Mouse (Mus musculus): ENCODE results near the gene Gm572.

Gene Gm572

GRCm38 (mm10) chr4:148625756-148626622 lies 17.1 kb upstream of the Gm572 start:
- DNase-seq, result peak; percentile 70

- DNase-seq, result peak; percentile 99
Observed at GRCm38 (mm10) chr4:148626623-148627185, 16.4 kb upstream of the Gm572 start, which contains the start of gene Tardbp. Gene Tardbp, minus strand, starts transcription at chr4:148627019.

DNA sequence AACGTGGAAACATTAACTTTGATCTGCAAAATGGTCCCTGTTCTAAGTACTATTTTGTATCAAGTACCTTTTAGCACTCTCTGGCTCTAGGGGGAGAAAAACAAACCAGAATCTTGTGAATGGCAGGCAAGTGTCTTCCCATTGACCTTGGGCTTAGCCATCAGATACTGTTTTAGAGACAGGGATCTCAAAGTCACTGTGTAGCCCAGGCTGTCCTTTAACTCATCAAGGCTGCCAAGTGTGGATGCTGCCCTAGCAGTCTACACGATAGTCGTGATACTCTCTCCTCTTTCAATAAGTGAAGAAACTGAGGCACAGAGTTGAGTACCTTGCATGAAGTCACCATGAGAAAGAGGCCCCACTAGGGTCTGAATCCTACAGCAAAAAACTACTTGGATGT lies 15.9 kb upstream of the Gm572 start:
- DNase-seq, result no peak

DNA sequence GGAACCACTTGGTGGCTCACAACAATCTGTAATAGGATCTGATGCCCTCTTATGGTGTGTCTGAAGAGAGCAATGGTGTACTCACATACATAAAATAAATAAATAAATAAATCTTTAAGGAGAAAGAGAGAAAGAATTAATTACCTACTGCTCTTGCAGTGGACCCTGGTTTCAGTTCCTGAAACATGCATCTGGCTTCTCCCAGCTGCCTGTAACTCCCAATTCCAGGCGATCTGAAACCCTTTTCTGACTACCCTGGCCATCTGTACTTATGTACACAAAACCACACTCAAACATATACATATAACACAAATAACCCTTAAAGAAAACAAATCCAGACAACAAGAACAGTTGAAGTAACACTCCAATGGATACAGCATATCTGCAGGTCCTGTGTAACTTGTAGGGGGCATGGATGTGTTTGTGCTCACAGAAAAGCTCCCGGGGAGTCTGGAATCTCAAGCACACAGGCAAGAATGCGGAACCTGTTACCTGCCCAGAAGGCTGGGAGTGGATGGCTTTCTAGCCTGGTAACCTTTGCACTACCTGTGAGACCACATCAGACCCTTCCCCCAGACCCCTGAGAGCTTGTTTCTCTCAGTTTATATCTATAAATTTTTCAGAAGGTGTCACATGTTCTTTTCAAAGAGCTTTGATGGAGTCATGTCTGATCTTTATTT lies 11.0 kb upstream of the Gm572 start:
- DNase-seq, result peak; percentile 55

DNA sequence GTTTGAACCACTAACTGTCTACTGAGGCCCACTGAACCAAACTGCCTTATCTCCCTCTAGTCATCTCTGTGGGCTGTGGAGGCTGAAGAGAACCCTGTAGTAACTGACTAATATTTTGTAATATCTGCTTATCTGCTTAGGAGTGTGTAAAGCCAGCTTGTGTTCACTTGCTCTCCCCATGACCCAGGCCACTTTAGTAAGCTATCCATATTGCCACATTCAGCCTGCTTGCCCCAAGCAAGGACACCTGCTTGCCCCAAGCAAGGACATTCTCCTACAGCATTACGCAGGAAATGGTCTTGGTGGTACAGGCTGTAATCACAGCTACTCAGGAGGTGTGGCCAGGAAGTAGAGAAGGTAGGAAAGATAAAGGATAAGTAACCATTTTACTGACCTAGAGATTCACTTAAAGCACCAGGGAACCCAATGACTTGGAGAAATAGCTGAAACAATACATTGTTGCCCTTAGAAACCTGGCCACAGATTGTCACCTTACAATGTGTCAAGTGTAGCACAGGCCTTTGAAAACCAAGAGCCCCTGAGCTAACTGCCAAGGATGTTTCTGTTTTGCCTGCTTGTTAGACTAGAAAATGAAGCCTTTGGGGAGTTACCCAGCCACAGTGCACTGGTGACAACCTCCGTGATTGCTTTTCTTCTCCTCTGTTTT lies 9.6 kb upstream of the Gm572 start:
- no peak for DNase-seq

- no peak for DNase-seq
Observed at GRCm38 (mm10) chr4:148635309-148635708, 7.8 kb upstream of the Gm572 start.

- DNase-seq, result no peak
Observed at GRCm38 (mm10) chr4:148638302-148638701, 4.8 kb upstream of the Gm572 start.

DNA sequence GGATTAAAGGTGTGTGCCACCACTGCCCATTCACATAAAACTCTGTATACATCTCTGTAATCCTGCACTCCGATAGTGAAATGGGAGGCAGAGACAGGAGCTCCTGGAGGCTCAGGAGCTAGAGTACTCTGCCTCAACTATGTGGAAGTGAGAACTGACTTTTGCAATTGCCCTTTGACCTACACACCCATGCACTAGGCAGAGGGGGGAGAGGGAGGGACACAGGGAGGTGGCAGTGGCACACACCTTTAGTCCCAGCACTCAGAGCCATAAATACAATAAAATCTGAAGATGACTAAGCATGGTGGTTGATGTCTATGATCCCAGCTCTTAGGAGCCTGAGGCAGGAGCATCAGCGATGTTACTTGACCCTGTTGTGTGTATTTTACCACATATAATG lies 3.7 kb upstream of the Gm572 start:
- DNase-seq, result no peak

GRCm38 (mm10) chr4:148641121-148641520 lies 2.0 kb upstream of the Gm572 start:
- DNase-seq, result peak; percentile 65

- DNase-seq, result peak; percentile 85
Observed at GRCm38 (mm10) chr4:148644157-148644511, 1.0 kb downstream of the Gm572 start.

DNA sequence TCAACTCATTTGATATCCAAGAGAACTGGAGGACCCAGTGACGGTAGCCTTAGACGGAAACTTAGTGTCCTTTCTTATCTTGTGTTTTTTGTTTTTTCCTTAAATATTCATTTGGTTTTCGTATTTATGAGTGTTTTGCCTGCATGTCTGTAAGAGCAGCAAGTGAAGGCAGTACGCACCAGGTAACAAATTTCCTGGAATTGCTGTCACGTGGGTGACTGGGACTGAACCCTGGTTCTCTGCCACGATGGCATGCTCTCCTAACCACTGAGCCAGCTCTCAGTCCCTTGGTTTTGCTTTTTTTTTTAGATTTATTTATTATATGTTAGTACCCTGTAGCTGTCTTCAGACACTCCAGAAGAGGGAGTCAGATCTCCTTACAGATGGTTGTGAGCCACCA lies 1.8 kb downstream of the Gm572 start:
- no peak for DNase-seq

DNA sequence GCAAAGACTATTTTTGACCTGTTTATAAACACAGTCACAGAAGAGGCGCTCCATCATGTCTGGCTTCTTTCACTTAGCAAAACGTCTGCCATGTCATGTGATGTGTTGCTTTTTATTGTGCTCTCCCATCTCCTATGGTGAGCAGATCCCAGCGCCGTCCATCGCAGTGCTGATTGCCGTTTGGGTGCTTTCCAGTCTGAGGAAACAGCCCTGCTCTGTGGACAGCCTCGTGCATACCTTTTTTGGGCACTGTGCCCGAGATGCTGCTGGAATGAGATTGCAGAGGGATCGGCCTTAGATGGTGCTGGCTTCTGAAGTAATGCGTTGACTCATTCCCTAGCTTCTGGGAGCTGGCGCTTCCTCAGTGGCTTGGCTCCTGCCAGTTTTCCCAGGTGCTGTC lies 3.5 kb downstream of the Gm572 start:
- DNase-seq, result peak; percentile 41

DNA sequence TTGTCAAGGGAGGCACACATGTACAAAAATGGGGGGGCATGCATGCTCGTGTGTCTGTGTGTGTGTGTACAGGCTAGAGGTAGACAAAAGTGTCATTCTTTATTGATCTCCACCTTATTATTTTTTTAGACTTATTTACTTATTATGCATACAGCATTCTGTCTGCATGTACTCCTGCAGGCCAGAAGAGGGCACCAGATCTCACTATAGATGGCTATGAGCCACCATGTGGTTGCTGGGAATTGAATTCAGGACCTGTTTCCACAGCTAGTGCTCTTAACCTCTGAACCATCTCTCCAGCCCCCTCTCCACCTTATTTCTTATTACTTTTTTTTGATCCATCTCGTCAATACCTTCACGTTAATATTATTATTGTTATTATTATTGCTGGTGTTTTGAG lies 6.2 kb downstream of the Gm572 start:
- no peak for DNase-seq

DNA sequence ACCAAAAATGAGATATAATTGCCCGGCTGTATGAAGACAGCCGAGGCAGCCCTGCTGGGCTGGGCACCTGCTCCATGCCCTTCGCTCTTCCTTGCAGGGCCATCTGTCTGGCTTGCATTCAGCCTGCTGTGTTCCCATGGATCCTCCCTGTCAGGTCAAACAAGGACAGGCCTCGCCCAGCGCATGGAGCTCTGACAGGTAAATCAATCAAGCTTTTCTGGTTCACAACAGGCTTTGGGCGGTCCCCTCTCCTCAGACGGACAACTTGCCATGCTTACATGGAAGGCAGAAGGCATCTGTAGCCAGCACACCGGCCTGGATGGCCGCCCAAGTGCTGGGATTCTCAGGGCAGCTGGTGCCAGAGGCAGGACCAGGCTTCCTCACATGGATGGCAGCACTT lies 7.9 kb downstream of the Gm572 start:
- peak; percentile 28 for DNase-seq

DNA sequence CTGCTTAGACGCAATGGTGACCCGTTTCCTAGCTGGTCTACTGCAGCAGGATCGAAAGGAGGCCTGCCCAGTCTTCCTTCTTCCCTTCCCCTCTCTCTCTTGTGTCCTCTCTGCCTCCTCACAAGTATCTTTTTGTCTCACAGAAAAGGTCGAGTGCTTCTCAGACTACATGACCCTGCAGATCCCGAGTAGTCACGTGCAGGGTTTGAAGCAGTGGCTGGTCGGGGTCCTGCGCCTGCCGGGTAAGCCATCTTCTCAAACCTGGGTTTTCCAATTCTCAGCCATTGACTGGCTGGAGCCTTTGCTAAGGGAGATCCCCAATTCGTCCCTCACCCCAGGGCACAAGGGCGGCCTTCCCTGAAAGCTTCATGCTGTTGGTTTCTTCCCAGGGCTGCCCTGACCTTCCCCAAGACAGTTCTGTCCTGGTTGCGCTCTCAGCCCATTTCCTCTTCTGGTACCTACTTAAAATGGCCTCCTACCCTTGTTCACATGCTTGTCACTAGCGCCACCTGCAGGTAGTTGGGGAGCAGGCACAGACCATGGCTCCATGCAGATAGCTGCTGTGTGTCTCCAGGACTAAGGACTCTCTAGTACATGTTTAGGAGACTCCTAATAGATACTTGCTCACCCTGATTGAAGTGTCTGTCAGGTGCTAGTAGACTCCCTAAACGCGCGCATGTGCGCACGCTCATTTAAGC lies 11.7 kb downstream of the Gm572 start:
- DNase-seq, result peak; percentile 63

DNA sequence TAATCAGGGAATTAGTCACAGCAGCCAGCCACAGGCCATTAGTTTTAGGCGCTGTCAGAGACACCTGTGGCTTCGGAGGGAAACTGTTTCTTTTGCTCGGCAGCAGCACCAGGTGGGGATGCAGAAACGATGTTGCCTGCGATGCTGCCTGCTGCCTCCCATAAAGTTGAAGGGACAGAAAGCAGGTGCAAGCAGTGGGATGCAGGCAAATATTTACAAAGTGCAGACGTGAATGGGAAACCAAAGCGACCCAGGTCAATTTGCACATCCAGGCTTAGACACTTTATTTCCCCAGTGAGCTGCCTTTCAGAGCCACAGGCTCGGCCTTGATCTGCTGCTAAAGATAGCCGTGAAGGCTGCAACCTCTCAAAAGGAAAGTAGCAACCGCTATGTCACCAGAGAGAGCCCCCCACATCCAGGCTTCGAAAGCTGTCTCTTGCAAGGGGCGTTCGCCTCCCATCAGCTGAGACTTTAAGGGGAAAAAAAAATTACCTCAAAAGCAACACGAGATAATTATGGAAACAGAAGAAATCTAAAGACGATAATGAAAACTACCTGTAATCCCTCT lies 13.7 kb downstream of the Gm572 start:
- no peak for DNase-seq

GRCm38 (mm10) chr4:148657776-148658175 lies 14.7 kb downstream of the Gm572 start:
- no peak for DNase-seq

DNA sequence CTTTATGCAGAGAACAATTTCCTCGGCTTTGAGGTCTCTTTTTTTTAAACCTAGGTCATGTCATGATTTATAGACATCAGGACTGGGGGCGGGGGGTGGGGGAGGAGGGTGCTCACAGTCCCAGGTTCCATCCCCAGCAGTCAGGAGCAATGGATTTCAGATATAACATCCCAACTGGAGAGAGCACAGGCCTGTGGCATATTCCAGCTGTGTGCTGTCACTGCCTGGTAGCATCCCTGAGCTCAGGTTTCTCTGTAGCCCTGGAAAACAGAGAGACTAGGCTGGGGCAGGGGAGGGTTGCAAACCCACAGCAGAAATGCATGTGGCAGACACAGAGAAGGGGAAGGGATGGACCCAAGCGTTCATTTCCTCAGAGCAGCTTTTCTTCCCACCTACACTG lies 17.1 kb downstream of the Gm572 start:
- no peak for DNase-seq

DNA sequence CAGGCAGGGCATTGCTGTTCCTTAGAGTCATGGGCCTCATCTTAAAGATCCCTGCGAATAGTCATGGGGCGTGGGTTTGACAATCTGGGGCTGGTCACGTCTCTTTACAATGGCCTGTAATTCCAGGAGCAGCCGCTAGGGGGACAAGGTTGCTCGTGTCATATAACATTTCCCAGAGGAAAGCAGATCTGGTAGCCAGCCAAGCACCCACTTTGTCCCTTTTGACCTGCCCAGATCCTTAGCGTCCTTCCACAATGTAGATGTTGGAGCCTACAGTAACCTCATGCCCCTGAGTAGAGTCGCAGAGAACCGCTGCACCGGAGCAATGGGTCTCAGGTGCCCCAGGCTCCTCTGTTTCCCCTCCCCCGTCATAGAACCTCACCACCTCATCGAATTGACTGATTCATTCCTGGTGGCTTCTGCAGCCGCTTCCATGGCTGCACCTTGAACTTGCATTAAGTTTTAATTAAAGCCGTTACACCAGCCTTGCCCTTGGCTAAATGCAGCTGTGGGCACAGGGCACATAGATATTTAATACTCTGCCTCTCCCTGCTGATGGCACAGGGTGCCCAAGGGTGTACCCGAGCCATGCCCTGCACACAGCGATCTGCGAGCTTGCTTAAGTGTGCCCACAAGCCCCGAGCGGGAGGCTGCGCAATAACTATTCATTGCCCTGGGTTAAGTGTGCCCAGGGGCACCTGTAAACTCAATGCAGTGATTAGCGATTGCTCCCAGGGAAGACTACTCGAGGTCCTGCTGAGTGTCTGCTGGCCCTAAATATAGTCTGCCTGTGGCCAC lies 19.2 kb downstream of the Gm572 start:
- DNase-seq, result peak; percentile 89

GRCm38 (mm10) chr4:148663326-148663725 lies 20.2 kb downstream of the Gm572 start:
- no peak for DNase-seq

GRCm38 (mm10) chr4:148664021-148664420 lies 20.9 kb downstream of the Gm572 start:
- DNase-seq, result no peak
